Mouse (Mus musculus) liver, postnatal 0 days (tissue): Measurements from ENCODE around the gene Plpp7. TPM values are rescaled to one million over a fixed set of nuclear protein-coding genes. Genes with fewer than 3 reads are reported as not detected.

Source experiments
- ATAC-seq: fragments of 200-750 bp; cut with Nextera tagmentation; 2 replicates; pipeline ENCODE4 v1.8.0; 2017; ENCODE audit warnings: mild to moderate bottlenecking, moderate library complexity
- DNase-seq: peaks from one replicate; pipeline ENCODE4 v3.0.0-alpha.2; 2016
- H3K27ac ChIP-seq: fragments of 300-500 bp; sonication (generic); 2 replicates; pipeline ENCODE4 v1.5.1; 2014; ENCODE audit warnings: antibody characterized with exemption, moderate library complexity, mild to moderate bottlenecking, low read depth
- H3K27me3 ChIP-seq: fragments of 300-500 bp; sonication (generic); 2 replicates; pipeline ENCODE4 v1.6.1; 2014; ENCODE audit warnings: low read length, control low read depth, mixed read lengths; ENCODE audit not compliant: insufficient read depth
- H3K36me3 ChIP-seq: fragments of 300-500 bp; sonication (generic); replicated peaks from 2 replicates; pipeline ENCODE4 v1.6.1; 2014; ENCODE audit warnings: mild to moderate bottlenecking, control low read depth, low read length, moderate library complexity, mixed read lengths; ENCODE audit not compliant: insufficient read depth
- H3K4me1 ChIP-seq: fragments of 300-500 bp; sonication (generic); 2 replicates; pipeline ENCODE4 v1.6.1; 2014; ENCODE audit warnings: antibody characterized with exemption, mild to moderate bottlenecking, control low read depth; ENCODE audit not compliant: insufficient read depth
- H3K4me2 ChIP-seq: fragments of 300-500 bp; sonication (generic); 2 replicates; pipeline ENCODE4 v1.6.1; 2014; ENCODE audit warnings: low read depth, mild to moderate bottlenecking, low read length, moderate library complexity, mixed read lengths
- H3K4me3 ChIP-seq: fragments of 300-500 bp; sonication (generic); 2 replicates; pipeline ENCODE4 v1.5.1; 2014; ENCODE audit warnings: low read depth, low read length
- H3K9ac ChIP-seq: fragments of 300-500 bp; sonication (generic); replicated peaks from 2 replicates; pipeline ENCODE4 v1.6.1; 2014; ENCODE audit warnings: mild to moderate bottlenecking, moderate library complexity
- H3K9me3 ChIP-seq: fragments of 300-500 bp; sonication (generic); 2 replicates; pipeline ENCODE4 v1.6.1; 2016; ENCODE audit warnings: mild to moderate bottlenecking, control low read depth, low read length, mixed read lengths
- CTCF ChIP-seq: sonication (generic); IDR thresholded peaks from 2 replicates; pipeline ENCODE4 v1.5.1; 2016; ENCODE audit warnings: antibody characterized with exemption, low read depth
- EP300 ChIP-seq: IDR thresholded peaks from 2 replicates; pipeline ENCODE4 v1.6.1; 2016; ENCODE audit warnings: antibody characterized with exemption, low read depth, mild to moderate bottlenecking
- WGBS: fragments of 180-500 bp; shearing (Covaris S2); extraction: QIAGEN DNeasy Blood & Tissue Kit; methylation state at CpG from one replicate; pipeline ENCODE4 v1.1.7; 2014; ENCODE audit not compliant: insufficient replicate concordance; 5-methylcytosine and 5-hydroxymethylcytosine counted together
- polyA plus RNA-seq: library from polyadenylated mRNA; unstranded; fragments of >200 nt; fragmentation: Nextera tagmentation; extraction: Ambion mirVana; gene quantifications from 2 replicates; pipeline ENCODE4 v1.2.1, GENCODE M21; 2015

The Plpp7 gene
- polyA plus RNA-seq, 1 experiment from 2014 or later, result 1.7 TPM

DNA sequence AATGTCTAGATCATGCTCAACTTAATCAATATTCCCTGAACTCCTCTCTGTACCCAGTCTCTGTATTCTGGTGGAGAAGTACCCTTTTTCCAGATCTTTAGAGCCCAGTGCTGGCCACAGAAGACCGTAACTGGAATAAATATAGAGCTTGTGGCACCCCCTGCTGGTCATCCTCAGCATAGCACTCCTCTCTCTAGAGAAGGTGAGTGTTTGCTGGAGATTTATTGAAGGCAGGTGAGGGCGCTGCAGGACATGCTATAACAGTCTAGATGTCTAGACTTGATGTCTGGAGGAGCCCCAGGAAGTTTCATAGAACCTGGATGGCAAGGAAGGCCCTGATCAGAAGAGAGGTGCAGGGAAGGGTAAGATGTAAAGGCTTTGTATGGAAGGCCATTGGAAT lies 38.7 kb downstream of the Plpp7 start:
- ATAC-seq, result no peak

DNA sequence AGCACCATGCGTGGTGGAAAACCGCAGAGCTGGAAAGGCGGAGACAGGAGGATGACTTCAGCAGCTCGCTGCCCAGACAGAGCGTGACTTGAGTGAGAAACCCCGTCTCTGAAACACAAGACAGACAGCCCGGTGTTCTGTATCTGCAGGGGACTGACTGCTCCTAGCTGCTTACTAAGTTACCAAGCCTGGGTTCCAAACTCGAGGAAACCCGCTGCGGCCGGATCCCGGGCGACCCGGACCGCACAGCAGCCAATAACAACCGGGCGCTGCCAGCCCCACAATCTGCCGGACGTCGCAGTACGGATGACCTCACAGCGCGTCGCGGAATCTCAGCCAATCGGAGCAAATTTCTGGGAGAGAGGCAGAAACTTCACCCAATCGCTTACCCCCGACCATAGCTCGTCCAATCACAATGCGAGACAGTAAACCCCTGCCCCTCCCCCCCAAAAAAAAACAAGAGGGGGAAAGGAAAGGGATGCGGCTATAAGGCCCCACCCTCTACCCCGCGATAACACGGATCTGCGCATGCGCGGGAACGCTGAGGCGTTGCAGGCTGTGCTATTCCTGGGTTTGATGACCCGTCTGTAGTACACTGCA lies 42.4 kb downstream of the Plpp7 start:
- peak; percentile 96 for DNase-seq
- peak; percentile 91 for ATAC-seq
- WGBS, result under 1% methylated on average over 40 of the region's 40 CpGs
- Histone ChIP-seq H3K27me3 (no peaks in the 10 kb centered on the region), H3K9ac (peak overlapping the region; percentile 87), H3K4me1 (peaks cover 34% of the 10 kb centered on the region), H3K9me3 (no peaks in the 10 kb centered on the region), H3K27ac (peak overlapping the region; percentile 99), H3K4me3 (peak overlapping the region; percentile 69), H3K4me2 (peak overlapping the region; percentile 83), H3K36me3 (no peaks in the 10 kb centered on the region)
- TF ChIP-seq CTCF, result no peak
- peak; percentile 84; the same call in 1 of the 2 replicates for TF ChIP-seq EP300

More for the DNA sequence above, 38.7 kb downstream of the Plpp7 start:
- H3K9ac ChIP-seq, result no peak overlapping the region
- peak; percentile 90 for DNase-seq
- no peak overlapping the region for H3K27ac ChIP-seq
- H3K9me3 ChIP-seq, result no peaks in the 10 kb centered on the region
- TF ChIP-seq CTCF (peak; percentile 98), EP300 (no peak)
- H3K4me1 ChIP-seq, result peaks cover 47% of the 10 kb centered on the region
- no peaks in the 10 kb centered on the region for H3K36me3 ChIP-seq
- H3K4me2 ChIP-seq, result no peak overlapping the region
- H3K27me3 ChIP-seq, result no peaks in the 10 kb centered on the region
- 3% methylated on average over 2 of the region's 2 CpGs for WGBS
- H3K4me3 ChIP-seq, result no peak overlapping the region

DNA sequence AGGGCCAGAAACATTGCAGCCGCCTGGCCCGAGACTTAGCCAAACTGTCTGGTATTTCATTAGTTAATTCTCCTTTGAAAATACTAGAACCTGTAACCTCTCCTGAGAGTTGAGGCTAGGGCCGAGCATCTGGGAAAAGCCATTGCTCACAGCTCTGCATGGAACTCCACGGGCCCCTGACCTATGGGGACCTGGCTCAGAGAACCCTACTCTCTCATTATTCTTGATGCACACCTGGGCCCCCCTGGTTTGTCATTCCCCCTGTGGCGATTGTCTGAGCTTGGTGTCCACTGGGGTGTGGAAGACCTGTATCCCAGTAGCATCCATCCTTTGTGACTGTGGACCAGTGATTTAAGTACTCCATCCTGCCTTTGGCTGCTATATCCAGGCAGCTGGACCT lies 44.0 kb downstream of the Plpp7 start:
- TF ChIP-seq CTCF (no peak), EP300 (no peak)
- no peak overlapping the region for H3K9ac ChIP-seq
- peaks cover 31% of the 10 kb centered on the region for H3K4me1 ChIP-seq
- no peak overlapping the region for H3K4me2 ChIP-seq
- no peaks in the 10 kb centered on the region for H3K9me3 ChIP-seq
- H3K27ac ChIP-seq, result no peak overlapping the region
- no peak for DNase-seq
- H3K4me3 ChIP-seq, result no peak overlapping the region
- no peaks in the 10 kb centered on the region for H3K36me3 ChIP-seq
- H3K27me3 ChIP-seq, result no peaks in the 10 kb centered on the region
- no peak for ATAC-seq
- 83% methylated on average over 5 of the region's 5 CpGs for WGBS

DNA sequence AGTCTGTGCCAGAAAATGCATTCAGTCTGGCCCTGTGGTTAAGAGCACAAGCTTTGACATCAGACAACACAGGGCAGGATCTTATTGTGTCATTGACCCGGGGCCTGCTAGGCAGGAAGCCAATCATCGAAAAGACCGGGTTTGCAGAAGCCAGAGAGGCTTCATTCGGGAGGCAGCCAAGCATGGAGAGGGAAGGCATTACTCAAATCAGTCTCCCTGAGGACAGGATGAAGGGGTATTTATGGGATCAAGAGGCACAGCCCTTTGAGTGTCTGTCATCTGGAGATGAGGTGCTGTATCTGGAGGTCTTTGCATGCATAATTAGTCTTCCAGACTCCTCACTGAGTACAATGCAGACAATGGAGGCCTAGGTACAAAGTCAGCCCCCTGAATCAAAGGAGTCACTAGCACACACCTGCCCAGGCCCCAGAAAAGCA lies 45.2 kb downstream of the Plpp7 start:
- DNase-seq (peak; percentile 75), ATAC-seq (peak; percentile 36)
- WGBS, result 29% methylated on average over 4 of the region's 4 CpGs
- Histone ChIP-seq H3K27ac (peak overlapping the region; percentile 52; the same call in 1 of the 2 replicates), H3K9ac (no peak overlapping the region), H3K4me2 (no peak overlapping the region), H3K9me3 (no peaks in the 10 kb centered on the region), H3K4me3 (no peak overlapping the region), H3K27me3 (no peaks in the 10 kb centered on the region), H3K4me1 (peaks cover 31% of the 10 kb centered on the region), H3K36me3 (no peaks in the 10 kb centered on the region)
- TF ChIP-seq EP300 (no peak), CTCF (no peak)

DNA sequence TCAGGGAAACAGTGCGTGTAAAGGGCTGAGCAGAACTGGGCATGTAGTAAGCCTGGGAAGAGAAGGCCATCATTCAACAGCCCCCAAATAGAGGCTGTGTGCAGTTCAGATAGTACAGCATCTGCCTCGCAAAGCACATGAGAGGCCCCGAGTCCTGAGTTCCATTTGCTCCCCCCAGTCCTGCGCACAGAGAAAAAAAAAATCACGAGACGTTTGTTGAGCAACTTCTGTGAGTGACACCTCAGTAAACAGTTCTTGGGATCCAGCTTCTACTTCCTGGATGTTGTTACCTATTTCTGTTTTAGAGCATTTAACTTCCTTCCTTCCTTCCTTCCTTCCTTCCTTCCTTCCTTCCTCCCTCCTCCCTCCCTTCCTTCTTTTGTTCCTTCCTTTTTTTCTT lies 46.3 kb downstream of the Plpp7 start:
- WGBS, result 47% methylated on average over 6 of the region's 6 CpGs
- Histone ChIP-seq H3K9me3 (no peaks in the 10 kb centered on the region), H3K27me3 (no peaks in the 10 kb centered on the region), H3K27ac (0 out of 2 replicates have a peak overlapping the region, but pooled peaks have one; percentile 32), H3K4me1 (peaks cover 31% of the 10 kb centered on the region), H3K4me2 (no peak overlapping the region), H3K36me3 (no peaks in the 10 kb centered on the region), H3K4me3 (no peak overlapping the region), H3K9ac (no peak overlapping the region)
- ATAC-seq (no peak), DNase-seq (no peak)
- no peak for TF ChIP-seq EP300

- Histone ChIP-seq H3K27me3 (no peaks in the 10 kb centered on the region), H3K4me1 (peaks cover 26% of the 10 kb centered on the region), H3K4me2 (no peak overlapping the region), H3K9me3 (no peaks in the 10 kb centered on the region), H3K27ac (no peak overlapping the region), H3K4me3 (no peak overlapping the region), H3K36me3 (no peaks in the 10 kb centered on the region), H3K9ac (no peak overlapping the region)
- WGBS, result 62% methylated on average over 6 of the region's 6 CpGs
- ATAC-seq (no peak), DNase-seq (no peak)
- TF ChIP-seq CTCF, result no peak
- TF ChIP-seq EP300, result no peak
Measured at GRCm38 (mm10) chr2:32142368-32142767, 47.0 kb downstream of the Plpp7 start.
